ENCODE assay signal across 8 mouse cellular contexts in genomic region chr17:25433617-25434606, GRCm38 (mm10). TPM values are rescaled to one million over a fixed set of nuclear protein-coding genes. Genes with fewer than 3 reads are reported as not detected.
DNase-seq lines count a peak whose midpoint lies in the region.

TSS of gene Cacna1h (minus strand) at chr17:25433783.

- H3K9me3 ChIP-seq in forebrain, embryonic 10.5 days, result no peaks in the 10 kb centered on the region
- H3K9me3 ChIP-seq in hindbrain, embryonic 10.5 days, result no peaks in the 10 kb centered on the region
- no peaks in the 10 kb centered on the region for H3K9me3 ChIP-seq in midbrain, embryonic 10.5 days (replicated peaks)

- peaks cover 59% of the 10 kb centered on the region for H3K4me1 ChIP-seq in forebrain, embryonic 10.5 days
- peaks cover 66% of the 10 kb centered on the region for H3K4me1 ChIP-seq in hindbrain, embryonic 10.5 days (replicated peaks)
- H3K4me1 ChIP-seq in midbrain, embryonic 10.5 days, result peaks cover 52% of the 10 kb centered on the region

- H3K27me3 ChIP-seq in forebrain, embryonic 10.5 days (ENCODE audit: poor library complexity, severe bottlenecking), result peaks cover 81% of the 10 kb centered on the region
- peaks cover 71% of the 10 kb centered on the region for H3K27me3 ChIP-seq in hindbrain, embryonic 10.5 days (ENCODE audit: insufficient read depth, poor library complexity, severe bottlenecking)
- peaks cover 80% of the 10 kb centered on the region for H3K27me3 ChIP-seq in midbrain, embryonic 10.5 days (ENCODE audit: low read depth, poor library complexity, severe bottlenecking)

- H3K36me3 ChIP-seq in forebrain, embryonic 10.5 days (replicated peaks), result no peaks in the 10 kb centered on the region
- peaks cover 2% of the 10 kb centered on the region; the same call in 1 of the 2 replicates for H3K36me3 ChIP-seq in hindbrain, embryonic 10.5 days
- no peaks in the 10 kb centered on the region for H3K36me3 ChIP-seq in midbrain, embryonic 10.5 days

- peak; percentile 45 to 47 for DNase-seq in B cell, adult 2 months
- peak; percentile 74 for DNase-seq in R1 (ENCODE audit: low read depth, low spot score)
- DNase-seq in forebrain, embryonic 10.5 days (ENCODE audit: extremely low spot score, low spot score), result peak; percentile 79
- peak; percentile 80 for DNase-seq in hindbrain, embryonic 10.5 days (ENCODE audit: low spot score)
- peak in 1 of 2 experiments; percentile 61 for DNase-seq in left cerebral cortex, adult 8-10 months (ENCODE audit: low spot score in 2 of 2)
- DNase-seq in midbrain, embryonic 10.5 days (ENCODE audit: low spot score), result peak; percentile 80
- DNase-seq in spleen, postnatal 14 days (ENCODE audit: low spot score in 2 of 2), result peak; percentile 16 to 27
- DNase-seq in adipocyte (ENCODE audit: low spot score), result no peak

- peak within 1 kb of the TSS; percentile 83 for H3K4me3 ChIP-seq in forebrain, embryonic 10.5 days
- peak within 1 kb of the TSS; percentile 84 for H3K4me3 ChIP-seq in hindbrain, embryonic 10.5 days
- peak within 1 kb of the TSS; percentile 82 for H3K4me3 ChIP-seq in midbrain, embryonic 10.5 days

- peak within 1 kb of the TSS; percentile 88 for H3K27ac ChIP-seq in forebrain, embryonic 10.5 days
- H3K27ac ChIP-seq in hindbrain, embryonic 10.5 days, result peak within 1 kb of the TSS; percentile 90
- H3K27ac ChIP-seq in midbrain, embryonic 10.5 days (replicated peaks), result peak within 1 kb of the TSS; percentile 89

- under 1% methylated on average over 93 of the region's 103 CpGs for whole genome bisulfite sequencing in forebrain, embryonic 10.5 days
- under 1% methylated on average over 102 of the region's 103 CpGs for WGBS in hindbrain, embryonic 10.5 days
- WGBS in midbrain, embryonic 10.5 days, result under 1% methylated on average over 90 of the region's 103 CpGs

RNA-seq across cellular contexts. Expression of gene Cacna1h, which starts in this region (rescaled TPM):
- 1.7 and 2.2 TPM in 2 replicates for polyA plus RNA-seq in forebrain, embryonic 10.5 days (2016; fragmentation: Nextera tagmentation; extraction: Ambion mirVana)
- polyA plus RNA-seq in hindbrain, embryonic 10.5 days (2016; fragmentation: Nextera tagmentation; extraction: Ambion mirVana), result 3.9 and 6.8 TPM in 2 replicates
- 10 to 100 TPM; 44.2 to 56.5 (median 50.2) TPM for total RNA-seq in left cerebral cortex, adult 8-10 months (2022)
- polyA plus RNA-seq in midbrain, embryonic 10.5 days (2016; fragmentation: Nextera tagmentation; extraction: Ambion mirVana), result 2.1 and 3.6 TPM in 2 replicates
